Mouse (Mus musculus) kidney, adult 18-20 months (tissue): ENCODE measurements around the gene Gm16440.
"Not testable (repeated sequence)": the region's sequence is repeated elsewhere in the genome, so short reads cannot be mapped to it uniquely, and the experiment has no call there.

Experiments used
- DNase-seq: peaks from one replicate; pipeline ENCODE4 v3.0.0; 2021

Gene Gm16440

DNA sequence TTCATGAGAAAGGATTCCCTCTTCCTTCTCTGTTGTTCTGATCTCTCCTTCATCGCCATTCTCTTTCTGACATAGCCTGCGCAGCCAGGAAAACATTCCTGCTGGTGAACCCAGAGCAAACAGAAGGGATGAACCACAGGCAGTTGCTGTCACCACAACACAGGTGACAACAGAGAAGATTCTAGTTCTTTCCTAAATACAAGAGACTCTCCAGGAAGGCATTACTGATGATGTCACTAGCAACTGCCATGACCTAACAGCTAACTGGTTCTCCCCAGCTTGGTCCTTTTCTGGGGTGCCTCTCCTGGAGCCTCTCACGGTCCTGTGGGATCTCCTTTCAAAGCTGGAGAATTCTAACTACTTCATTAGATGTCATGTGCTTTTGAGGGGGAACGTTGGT lies at the start of gene Gm16440:
Gene Gm16440, minus strand, starts transcription at position 101 of the 400 bp plus-strand sequence.
- not testable (repeated sequence) for DNase-seq

DNA sequence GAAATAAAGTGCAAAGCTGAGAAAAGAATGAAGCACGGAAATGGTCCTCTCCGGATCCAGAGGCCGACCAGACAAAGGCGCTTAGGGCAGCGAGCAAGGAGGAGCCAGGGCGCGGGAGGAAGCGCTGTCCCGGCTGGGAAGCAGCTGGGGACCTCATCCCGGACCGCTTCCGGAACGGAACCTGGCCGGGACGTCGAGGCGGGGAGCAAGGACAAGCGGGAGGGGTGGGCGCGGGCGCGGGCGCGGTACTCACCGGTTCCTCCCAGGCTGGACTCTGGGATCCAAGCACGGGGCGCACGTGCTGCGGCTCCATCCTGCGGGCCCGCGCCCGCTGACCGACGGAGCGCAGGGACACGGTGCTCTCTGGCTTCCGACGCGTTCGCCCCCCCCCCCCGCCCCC lies 36.6 kb upstream of the Gm16440 start:
- DNase-seq, result peak; percentile 21

DNA sequence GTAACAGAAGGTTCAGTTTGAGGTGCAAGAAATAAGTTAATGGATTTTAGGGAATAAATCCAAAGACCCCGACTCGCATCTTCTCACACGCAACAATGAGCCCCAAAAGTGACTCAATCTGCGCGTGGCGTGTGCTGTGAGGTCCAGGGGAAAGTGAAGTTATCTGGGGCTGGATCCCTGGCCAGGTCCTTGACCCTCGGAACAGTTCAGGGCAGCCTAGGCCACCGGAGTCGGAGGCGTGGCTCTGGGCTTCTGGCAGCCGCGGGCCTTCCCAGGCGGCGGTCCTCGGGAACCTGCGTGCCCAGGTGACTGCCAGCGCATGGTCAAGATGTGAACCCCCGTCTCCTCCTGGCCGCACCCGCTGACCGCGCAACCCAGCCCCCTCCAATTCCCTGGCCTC lies 36.2 kb upstream of the Gm16440 start:
- DNase-seq, result peak; percentile 19

DNA sequence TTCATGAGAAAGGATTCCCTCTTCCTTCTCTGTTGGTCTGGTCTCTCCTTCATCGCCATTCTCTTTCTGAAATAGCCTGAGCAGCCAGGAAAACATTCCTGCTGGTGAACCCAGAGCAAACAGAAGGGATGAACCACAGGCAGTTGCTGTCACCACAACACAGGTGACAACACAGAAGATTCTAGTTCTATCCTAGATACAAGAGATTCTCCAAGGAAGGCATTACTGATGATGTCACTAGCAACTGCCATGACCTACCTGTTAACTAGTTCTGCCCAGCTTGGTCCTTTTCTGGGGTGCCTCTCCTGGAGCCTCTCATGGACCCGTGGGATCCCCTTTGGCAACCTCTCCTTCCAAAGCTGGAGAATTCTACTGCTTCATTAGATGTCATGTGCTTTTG lies 22.3 kb upstream of the Gm16440 start, which contains the start of gene Gm3591:
Gene Gm3591, minus strand, starts transcription at position 101 of the 400 bp plus-strand sequence.
- not testable (repeated sequence) for DNase-seq

DNA sequence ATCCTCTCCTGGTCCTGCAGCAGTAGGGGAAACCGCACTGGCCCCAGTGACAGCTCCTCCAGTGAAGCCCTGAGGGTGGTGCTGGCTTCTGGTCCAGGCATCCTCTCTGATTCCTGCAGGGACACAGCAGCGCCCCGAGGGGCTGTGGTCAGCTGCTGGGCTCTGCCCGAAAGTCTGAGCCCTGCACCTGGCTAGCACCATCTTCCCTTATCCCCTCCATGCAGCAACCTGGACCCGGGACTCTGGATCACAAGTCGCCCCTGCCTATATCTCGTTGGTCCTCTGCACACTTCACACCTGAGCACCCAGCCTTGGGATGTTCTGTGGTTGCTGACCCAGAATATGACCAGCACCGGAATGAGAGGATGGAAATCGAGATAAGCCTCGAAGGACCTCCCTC lies 46.5 kb downstream of the Gm16440 start, which contains the start of gene Gm3618:
Gene Gm3618, minus strand, starts transcription at position 101 of the 400 bp plus-strand sequence.
- DNase-seq, result not testable (repeated sequence)
